Mouse (Mus musculus): ENCODE data around the gene 2310034C09Rik. TPM values are rescaled to one million over a fixed set of nuclear protein-coding genes. Genes with fewer than 3 reads are reported as not detected.

The 2310034C09Rik gene
- not detected in 2 replicates for polyA plus RNA-seq (2012; rRNA removed; ENCODE audit: low replicate concordance)

DNA sequence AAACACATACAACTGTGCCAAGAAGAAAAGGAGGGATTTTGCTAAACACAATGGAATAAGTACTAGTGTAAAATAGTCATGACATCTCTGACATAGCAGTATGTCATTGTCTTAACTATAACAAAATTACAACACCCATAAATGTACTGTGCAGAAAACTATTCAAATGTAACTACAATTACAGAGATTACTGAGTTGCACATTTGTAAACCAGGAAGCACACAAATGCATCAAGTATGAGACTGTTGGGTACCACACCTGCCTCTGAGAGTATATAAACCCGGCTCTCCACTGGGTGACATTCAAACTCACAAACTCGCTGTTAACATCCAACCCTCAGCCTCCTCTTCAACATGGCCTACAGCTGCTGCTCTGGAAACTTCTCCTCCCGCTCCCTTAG, at the start of gene 2310034C09Rik:
Gene 2310034C09Rik (plus strand): TSS at position 301 of the 400 bp plus-strand sequence.

GRCm38 (mm10) chr16:88728812-88729275, 29.8 kb upstream of the 2310034C09Rik start, which contains the start of gene Krtap13-1:
Krtap13-1 (plus strand) TSS chr16:88728862.

DNA sequence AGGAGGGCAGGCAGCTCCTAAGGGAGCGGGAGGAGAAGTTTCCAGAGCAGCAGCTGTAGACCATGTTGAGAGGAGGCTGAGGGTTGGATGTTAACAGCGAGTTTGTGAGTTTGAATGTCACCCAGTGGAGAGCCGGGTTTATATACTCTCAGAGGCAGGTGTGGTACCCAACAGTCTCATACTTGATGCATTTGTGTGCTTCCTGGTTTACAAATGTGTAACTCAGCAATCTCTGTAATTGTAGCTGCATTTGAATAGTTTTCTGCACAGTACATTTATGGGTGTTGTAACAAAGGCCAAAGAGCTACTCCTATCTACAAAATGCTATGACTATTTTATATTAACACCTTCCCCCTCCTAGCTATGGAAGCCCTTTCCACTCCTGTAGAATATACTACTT, 7.1 kb upstream of the 2310034C09Rik start, which contains the start of gene Krtap13:
Gene Krtap13 (minus strand): TSS at position 101 of the 400 bp plus-strand sequence.

DNA sequence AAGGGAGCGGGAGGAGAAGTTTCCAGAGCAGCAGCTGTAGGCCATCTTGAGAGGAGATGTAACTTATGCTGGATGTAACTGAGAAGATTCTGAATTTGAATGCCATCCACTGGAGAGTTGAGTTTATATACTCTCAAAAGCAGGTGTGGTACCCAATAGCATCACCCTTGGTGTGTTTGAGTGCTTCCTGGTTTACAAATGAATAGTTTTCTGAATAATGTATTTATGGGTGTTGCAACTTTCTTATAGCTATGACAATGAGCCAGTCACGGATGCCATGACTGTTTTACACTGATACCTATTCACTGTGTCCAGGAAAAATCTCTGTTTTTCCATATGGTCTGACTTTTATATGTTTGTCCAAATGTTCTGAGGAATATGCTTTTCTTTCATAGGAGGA, 15.5 kb downstream of the 2310034C09Rik start, which contains the start of gene 2310057N15Rik:
Gene 2310057N15Rik (minus strand): TSS at position 101 of the 400 bp plus-strand sequence.

GRCm38 (mm10) chr16:88777596-88777995, 18.9 kb downstream of the 2310034C09Rik start, which contains the start of gene Gm5965:
Gm5965 (plus strand) TSS chr16:88777896.

Other genes starting within 250 kb of the 2310034C09Rik start
- gene Cldn8, start 195.7 kb upstream of the 2310034C09Rik start, polyA plus RNA-seq (2012; rRNA removed; ENCODE audit: low replicate concordance) = 0.58 TPM in 1 of 2 replicates, not detected in the other
- gene Krtap24-1, start 146.6 kb upstream of the 2310034C09Rik start, polyA plus RNA-seq (2012; rRNA removed; ENCODE audit: low replicate concordance) = not detected in 2 replicates
- not detected in 2 replicates for gene 2310079G19Rik, start 131.2 kb upstream of the 2310034C09Rik start, polyA plus RNA-seq (2012; rRNA removed; ENCODE audit: low replicate concordance)
- not detected in 2 replicates for gene Krtap26-1, start 111.1 kb upstream of the 2310034C09Rik start, polyA plus RNA-seq (2012; rRNA removed; ENCODE audit: low replicate concordance)
- not detected in 2 replicates for gene Krtap27-1, start 87.2 kb upstream of the 2310034C09Rik start, polyA plus RNA-seq (2012; rRNA removed; ENCODE audit: low replicate concordance)
- not detected in 2 replicates for gene 2310061N02Rik, start 50.9 kb upstream of the 2310034C09Rik start, polyA plus RNA-seq (2012; rRNA removed; ENCODE audit: low replicate concordance)
- gene Krtap13-1, start 30.0 kb upstream of the 2310034C09Rik start, polyA plus RNA-seq (2012; rRNA removed; ENCODE audit: low replicate concordance) = not detected in 2 replicates
- gene Krtap13, start 7.2 kb upstream of the 2310034C09Rik start, polyA plus RNA-seq (2012; rRNA removed; ENCODE audit: low replicate concordance) = not detected in 2 replicates
- gene 2310057N15Rik, start 15.4 kb downstream of the 2310034C09Rik start, polyA plus RNA-seq (2012; rRNA removed; ENCODE audit: low replicate concordance) = not detected in 2 replicates
- not detected in 2 replicates for gene Gm5965, start 19.0 kb downstream of the 2310034C09Rik start, polyA plus RNA-seq (2012; rRNA removed; ENCODE audit: low replicate concordance)
- not detected in 2 replicates for gene Gm20741, start 53.4 kb downstream of the 2310034C09Rik start, polyA plus RNA-seq (2012; rRNA removed; ENCODE audit: low replicate concordance)
- not detected in 2 replicates for gene Krtap15, start 61.4 kb downstream of the 2310034C09Rik start, polyA plus RNA-seq (2012; rRNA removed; ENCODE audit: low replicate concordance)
- not detected in 2 replicates for gene Krtap14, start 67.3 kb downstream of the 2310034C09Rik start, polyA plus RNA-seq (2012; rRNA removed; ENCODE audit: low replicate concordance)
- gene Krtap19-1, start 110.6 kb downstream of the 2310034C09Rik start, polyA plus RNA-seq (2012; rRNA removed; ENCODE audit: low replicate concordance) = not detected in 2 replicates
- gene Krtap19-2, start 115.4 kb downstream of the 2310034C09Rik start, polyA plus RNA-seq (2012; rRNA removed; ENCODE audit: low replicate concordance) = not detected in 2 replicates
- not detected in 2 replicates for gene Krtap19-3, start 119.2 kb downstream of the 2310034C09Rik start, polyA plus RNA-seq (2012; rRNA removed; ENCODE audit: low replicate concordance)
- gene Krtap19-4, start 126.2 kb downstream of the 2310034C09Rik start, polyA plus RNA-seq (2012; rRNA removed; ENCODE audit: low replicate concordance) = not detected in 2 replicates
- gene Krtap19-5, start 137.6 kb downstream of the 2310034C09Rik start, polyA plus RNA-seq (2012; rRNA removed; ENCODE audit: low replicate concordance) = not detected in 2 replicates
- not detected in 2 replicates for gene Krtap19-9b, start 173.4 kb downstream of the 2310034C09Rik start, polyA plus RNA-seq (2012; rRNA removed; ENCODE audit: low replicate concordance)
- not detected in 2 replicates for gene Krtap16-3, start 204.0 kb downstream of the 2310034C09Rik start, polyA plus RNA-seq (2012; rRNA removed; ENCODE audit: low replicate concordance)